Mouse (Mus musculus): ENCODE data around the gene Mrpl43. TPM values are rescaled to one million over a fixed set of nuclear protein-coding genes. Genes with fewer than 3 reads are reported as not detected.

Mrpl43 gene
- total RNA-seq, 2 experiments from 2014 or later = 32.4 to 33.7 TPM

- DNase-seq = no peak
Measured at GRCm38 (mm10) chr19:44977148-44977547, 29.1 kb downstream of the Mrpl43 start.

- no peak for DNase-seq
Measured at GRCm38 (mm10) chr19:44976636-44977035, 29.6 kb downstream of the Mrpl43 start.

GRCm38 (mm10) chr19:44968329-44968728, 37.9 kb downstream of the Mrpl43 start:
- no peak for DNase-seq

- no peak for DNase-seq
Measured at GRCm38 (mm10) chr19:44965978-44966377, 40.3 kb downstream of the Mrpl43 start.

GRCm38 (mm10) chr19:44959633-44960032, 46.6 kb downstream of the Mrpl43 start:
- no peak for DNase-seq

Other genes with a start within 250 kb of the Mrpl43 start
- 10 to 100 TPM; 22.4 to 28.4 TPM for gene Slf2, start 75.3 kb downstream of the Mrpl43 start, total RNA-seq (2021)
- gene Sema4g, start 17.3 kb downstream of the Mrpl43 start, total RNA-seq (2021) = 1 to 10 TPM; 1.6 TPM
- gene Twnk, start 779 bp downstream of the Mrpl43 start, total RNA-seq (2021) = 10 to 100 TPM; 13.8 to 14.7 TPM
- 10 to 100 TPM; 35.4 to 43.4 TPM for gene Lzts2, start 8.0 kb upstream of the Mrpl43 start, total RNA-seq (2021)
- gene Pdzd7, start 39.3 kb upstream of the Mrpl43 start, total RNA-seq (2021) = 10 to 100 TPM; 12.4 to 19.5 TPM
- gene Sfxn3, start 41.1 kb upstream of the Mrpl43 start, total RNA-seq (2021) = 10 to 100 TPM; 24.1 to 24.2 TPM
- gene Kazald1, start 68.8 kb upstream of the Mrpl43 start, total RNA-seq (2021) = 10 to 100 TPM; 11.4 to 19.2 TPM
- under 1 TPM in 1 of 2 experiments, not detected in 1; 0.18 TPM for gene Tlx1, start 144.2 kb upstream of the Mrpl43 start, total RNA-seq (2021)
- gene Lbx1, start 229.4 kb upstream of the Mrpl43 start, total RNA-seq (2021) = 10 to 100 TPM; 35.2 to 36.1 TPM

Data from gastrocnemius, postnatal 10 days (tissue).